Mouse (Mus musculus): ENCODE measurements at regions not wholly inside any gene's neighbourhood (a gene's known extent, or its start where the extent isn't known, plus 50 kb on each side); places are given as distances from the start of the nearest gene placed in this dataset.

DNA sequence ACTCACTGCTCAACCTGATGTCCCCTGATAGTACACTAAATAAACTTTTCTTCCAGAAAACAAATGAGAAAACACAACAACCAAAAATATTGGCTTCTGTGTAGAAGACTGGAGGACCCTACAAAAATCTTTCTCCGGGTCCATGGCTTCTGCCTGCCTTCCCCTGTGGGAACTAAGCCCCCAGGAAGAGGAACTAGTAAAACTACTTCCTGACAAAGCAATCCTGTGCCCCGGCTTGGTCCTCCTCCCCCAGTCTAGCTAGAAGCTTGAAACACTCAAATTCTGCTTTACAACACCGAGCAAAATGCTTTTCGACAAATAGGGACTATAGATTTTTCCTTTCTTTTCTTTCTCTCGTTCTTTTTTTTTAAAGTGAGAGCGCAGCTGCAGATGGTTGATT, 51.3 kb upstream of the Mki67 start:
- Histone ChIP-seq H3K4me1 (peaks cover 7% of the 10 kb centered on the region), H3K27me3 (no peaks in the 10 kb centered on the region), H3K9ac (no peak overlapping the region), H3K4me3 (no peak overlapping the region), H3K27ac (no peak overlapping the region), H3K9me3 (no peaks in the 10 kb centered on the region), H3K4me2 (no peak overlapping the region), H3K36me3 (no peaks in the 10 kb centered on the region)
- WGBS, result 46% methylated on average over 6 of the region's 6 CpGs
- ATAC-seq (ENCODE audit: insufficient number of reproducible peaks, low FRiP score, low TSS enrichment, low read depth), result no peak

DNA sequence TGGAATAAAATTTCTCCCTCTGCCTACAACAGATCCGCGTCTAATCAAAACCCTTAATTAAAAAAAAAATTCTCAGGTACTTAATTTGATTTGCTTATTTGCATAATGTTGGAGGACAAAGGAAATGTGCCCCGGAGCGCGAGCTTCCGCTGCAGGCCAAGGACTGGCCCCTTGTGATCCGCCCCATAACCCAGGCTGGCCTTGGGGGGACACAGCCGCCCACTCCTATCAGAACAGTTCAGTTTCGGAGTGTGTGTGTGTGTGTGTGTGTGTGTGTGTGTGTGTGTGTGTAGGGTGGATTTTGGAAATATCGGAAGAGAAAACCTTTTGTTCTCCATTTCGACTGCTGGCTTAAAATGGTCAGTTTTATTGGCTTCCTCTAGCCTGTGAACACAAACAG, 51.9 kb upstream of the Mki67 start:
- 84% methylated on average over 11 of the region's 11 CpGs for WGBS
- H3K9me3 ChIP-seq, result no peaks in the 10 kb centered on the region
- H3K4me3 ChIP-seq, result no peak overlapping the region
- H3K4me1 ChIP-seq, result peaks cover 7% of the 10 kb centered on the region
- H3K27me3 ChIP-seq, result no peaks in the 10 kb centered on the region
- H3K27ac ChIP-seq, result no peak overlapping the region
- H3K4me2 ChIP-seq, result no peak overlapping the region
- ATAC-seq (ENCODE audit: insufficient number of reproducible peaks, low FRiP score, low TSS enrichment, low read depth), result no peak
- H3K9ac ChIP-seq, result no peak overlapping the region
- H3K36me3 ChIP-seq, result no peaks in the 10 kb centered on the region

DNA sequence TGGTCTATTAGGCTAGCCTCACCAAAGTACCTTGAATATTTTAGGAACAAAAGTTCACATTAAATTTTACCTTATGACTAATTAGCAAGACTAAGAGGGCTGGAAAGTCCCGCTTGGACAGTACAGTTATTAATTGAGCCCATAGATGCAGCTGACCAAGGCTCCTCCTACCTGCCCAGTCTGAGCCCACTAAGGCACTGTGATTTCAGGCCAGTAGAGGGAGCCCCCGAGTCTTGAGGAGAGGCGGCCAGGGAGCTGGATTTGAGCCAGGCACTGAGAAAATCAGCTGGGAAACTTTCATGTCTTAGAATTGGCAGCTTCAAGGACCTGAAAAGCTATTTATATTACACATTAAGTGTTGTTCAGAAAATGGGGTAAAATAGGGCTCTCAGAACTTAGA, 52.4 kb upstream of the Mki67 start:
- H3K9me3 ChIP-seq, result no peaks in the 10 kb centered on the region
- 6% methylated on average over 3 of the region's 3 CpGs for WGBS
- no peak overlapping the region for H3K9ac ChIP-seq
- H3K36me3 ChIP-seq, result no peaks in the 10 kb centered on the region
- no peak for ATAC-seq (ENCODE audit: insufficient number of reproducible peaks, low FRiP score, low TSS enrichment, low read depth)
- H3K27me3 ChIP-seq, result no peaks in the 10 kb centered on the region
- H3K27ac ChIP-seq, result no peak overlapping the region
- no peak overlapping the region for H3K4me3 ChIP-seq
- H3K4me2 ChIP-seq, result no peak overlapping the region
- peaks cover 7% of the 10 kb centered on the region for H3K4me1 ChIP-seq

DNA sequence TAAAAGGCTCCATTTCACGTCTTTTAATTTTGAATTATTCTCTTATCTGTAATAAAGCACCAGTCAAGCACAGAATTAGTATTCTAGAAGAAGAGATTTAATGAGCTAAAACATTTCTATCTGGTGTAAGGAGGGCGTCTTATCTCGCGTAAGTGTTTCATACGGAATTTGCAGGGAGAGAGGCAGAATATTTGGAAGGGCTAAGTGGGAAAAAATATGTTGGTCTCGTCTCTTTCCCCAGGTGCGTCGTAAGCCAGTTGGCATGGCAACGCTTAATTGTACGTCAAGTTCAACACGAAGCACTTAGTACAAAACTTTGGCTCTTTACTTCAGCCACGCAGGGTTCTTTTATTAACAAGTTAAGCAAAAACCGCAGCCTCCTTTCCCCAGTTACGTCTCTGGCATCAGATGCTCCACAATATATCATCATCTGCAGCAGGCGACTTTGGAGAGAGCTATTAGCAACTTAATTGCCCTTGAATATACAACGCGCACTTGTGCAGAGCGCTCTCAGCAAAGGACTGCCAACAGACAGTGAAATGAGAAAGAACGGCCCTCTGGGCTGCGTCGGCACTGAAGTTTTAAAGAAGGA, 53.0 kb upstream of the Mki67 start:
- Histone ChIP-seq H3K4me3 (no peak overlapping the region), H3K9me3 (no peaks in the 10 kb centered on the region), H3K27me3 (no peaks in the 10 kb centered on the region), H3K36me3 (no peaks in the 10 kb centered on the region), H3K4me1 (peaks cover 7% of the 10 kb centered on the region), H3K9ac (no peak overlapping the region), H3K27ac (peak overlapping the region; percentile 8; the same call in 1 of the 2 replicates), H3K4me2 (0 out of 2 replicates have a peak overlapping the region, but pooled peaks have one; percentile 2)
- no peak for ATAC-seq (ENCODE audit: insufficient number of reproducible peaks, low FRiP score, low TSS enrichment, low read depth)
- WGBS, result 36% methylated on average over 21 of the region's 21 CpGs

DNA sequence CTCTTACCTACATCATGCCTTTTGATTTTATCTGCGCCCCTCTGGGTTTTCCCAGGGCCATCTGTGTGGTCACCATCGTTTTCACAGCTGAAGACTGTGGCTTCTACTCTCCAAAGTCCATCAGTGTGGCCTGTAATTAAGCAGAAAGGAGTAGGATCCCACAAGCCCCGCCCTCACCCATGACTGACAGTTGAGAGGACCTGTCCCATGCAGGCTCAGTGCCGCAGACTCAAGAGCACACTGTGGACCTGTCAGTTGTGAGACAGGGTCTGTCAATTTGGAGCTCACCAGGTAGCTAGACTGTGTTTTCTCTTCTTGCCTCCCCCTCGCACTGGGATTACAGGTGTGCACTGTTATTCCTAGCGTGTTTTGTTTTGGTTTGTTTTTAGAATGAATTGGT, 53.9 kb upstream of the Mki67 start:
- Histone ChIP-seq H3K4me3 (no peak overlapping the region), H3K9ac (no peak overlapping the region), H3K9me3 (no peaks in the 10 kb centered on the region), H3K4me2 (no peak overlapping the region), H3K4me1 (peaks cover 7% of the 10 kb centered on the region), H3K27ac (no peak overlapping the region), H3K36me3 (no peaks in the 10 kb centered on the region), H3K27me3 (no peaks in the 10 kb centered on the region)
- 71% methylated on average over 6 of the region's 6 CpGs for WGBS
- ATAC-seq (ENCODE audit: insufficient number of reproducible peaks, low FRiP score, low TSS enrichment, low read depth), result no peak

DNA sequence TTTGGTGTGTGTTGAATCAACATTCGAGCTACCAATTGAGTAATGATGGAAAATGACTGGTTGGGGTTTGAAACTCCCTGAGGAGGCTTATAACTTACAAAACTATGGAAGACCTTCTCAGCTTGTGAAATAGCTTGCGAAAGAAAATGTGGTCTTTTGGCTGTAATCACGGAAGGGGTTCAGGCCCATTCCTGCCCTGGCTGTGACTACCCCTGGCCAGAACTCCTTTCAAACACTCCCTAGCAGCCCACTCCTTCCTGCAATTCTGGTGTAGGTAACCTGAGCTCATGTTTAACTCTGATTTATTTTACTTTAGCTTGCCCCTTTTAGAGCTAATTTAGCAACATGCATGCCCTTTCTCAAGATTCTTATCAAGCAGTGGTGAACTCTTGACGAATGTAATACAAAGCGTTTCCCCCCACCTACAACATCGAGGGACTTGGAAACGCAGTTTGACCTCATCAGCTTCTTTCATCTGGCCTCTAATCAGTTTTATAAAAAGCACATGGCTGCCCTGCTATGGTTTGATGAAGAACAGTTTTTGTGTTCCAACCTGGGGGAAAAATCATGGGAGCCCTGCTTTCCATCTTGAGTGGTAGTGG, 59.8 kb upstream of the Mki67 start:
- no peak overlapping the region for H3K27ac ChIP-seq
- H3K27me3 ChIP-seq, result no peaks in the 10 kb centered on the region
- no peaks in the 10 kb centered on the region for H3K4me1 ChIP-seq
- no peak overlapping the region for H3K9ac ChIP-seq
- no peak overlapping the region for H3K4me3 ChIP-seq
- no peaks in the 10 kb centered on the region for H3K36me3 ChIP-seq
- no peak overlapping the region for H3K4me2 ChIP-seq
- H3K9me3 ChIP-seq, result no peaks in the 10 kb centered on the region
- WGBS, result 39% methylated on average over 7 of the region's 7 CpGs
- no peak for ATAC-seq (ENCODE audit: insufficient number of reproducible peaks, low FRiP score, low TSS enrichment, low read depth)

DNA sequence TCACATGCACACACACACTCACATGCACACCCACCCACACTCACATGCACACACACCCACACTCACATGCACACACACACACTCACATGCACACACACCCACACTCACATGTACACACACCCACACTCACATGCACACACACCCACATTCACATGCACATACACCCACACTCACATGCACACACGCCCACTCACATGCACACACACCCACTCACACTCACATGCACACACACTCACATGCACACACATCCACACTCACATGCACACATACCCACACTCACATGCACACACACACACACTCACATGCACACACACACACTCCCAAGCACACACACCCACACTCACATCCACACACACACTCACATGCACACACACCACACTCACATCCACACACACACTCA, 74.0 kb upstream of the Mki67 start:
- Histone ChIP-seq H3K27me3 (no peaks in the 10 kb centered on the region), H3K9me3 (no peaks in the 10 kb centered on the region), H3K4me1 (0 out of 2 replicates have a peak, but pooled peaks cover 3% of the 10 kb centered on the region), H3K4me3 (no peak overlapping the region), H3K9ac (no peak overlapping the region), H3K36me3 (no peaks in the 10 kb centered on the region), H3K4me2 (no peak overlapping the region), H3K27ac (no peak overlapping the region)
- WGBS, result 97% methylated on average over 1 of the region's 1 CpGs
- no peak for ATAC-seq (ENCODE audit: insufficient number of reproducible peaks, low FRiP score, low TSS enrichment, low read depth)

DNA sequence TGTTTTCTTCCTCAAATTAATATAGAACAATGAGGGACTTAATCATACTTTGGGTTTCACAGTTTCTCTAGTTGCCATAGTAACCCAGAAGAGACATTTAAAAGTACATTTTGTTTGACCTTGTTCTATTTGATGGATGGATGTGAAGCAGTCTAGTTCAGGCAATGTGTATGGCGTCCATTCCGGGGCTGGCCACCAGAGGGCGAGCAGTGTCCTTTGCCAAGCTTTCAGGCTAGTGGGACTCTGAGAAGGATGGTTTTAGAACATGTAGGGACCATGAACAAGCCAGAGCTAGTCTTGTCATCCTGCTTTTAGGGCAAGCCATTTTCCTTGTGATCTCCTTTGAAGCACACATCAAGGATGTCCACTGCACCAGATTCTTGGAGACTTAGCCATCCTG, 74.8 kb upstream of the Mki67 start:
- Histone ChIP-seq H3K9me3 (no peaks in the 10 kb centered on the region), H3K4me3 (no peak overlapping the region), H3K4me1 (0 out of 2 replicates have a peak, but pooled peaks cover 3% of the 10 kb centered on the region), H3K4me2 (no peak overlapping the region), H3K9ac (no peak overlapping the region), H3K36me3 (no peaks in the 10 kb centered on the region), H3K27ac (no peak overlapping the region), H3K27me3 (no peaks in the 10 kb centered on the region)
- WGBS, result 0% methylated on average over 3 of the region's 3 CpGs
- no peak for ATAC-seq (ENCODE audit: insufficient number of reproducible peaks, low FRiP score, low TSS enrichment, low read depth)

DNA sequence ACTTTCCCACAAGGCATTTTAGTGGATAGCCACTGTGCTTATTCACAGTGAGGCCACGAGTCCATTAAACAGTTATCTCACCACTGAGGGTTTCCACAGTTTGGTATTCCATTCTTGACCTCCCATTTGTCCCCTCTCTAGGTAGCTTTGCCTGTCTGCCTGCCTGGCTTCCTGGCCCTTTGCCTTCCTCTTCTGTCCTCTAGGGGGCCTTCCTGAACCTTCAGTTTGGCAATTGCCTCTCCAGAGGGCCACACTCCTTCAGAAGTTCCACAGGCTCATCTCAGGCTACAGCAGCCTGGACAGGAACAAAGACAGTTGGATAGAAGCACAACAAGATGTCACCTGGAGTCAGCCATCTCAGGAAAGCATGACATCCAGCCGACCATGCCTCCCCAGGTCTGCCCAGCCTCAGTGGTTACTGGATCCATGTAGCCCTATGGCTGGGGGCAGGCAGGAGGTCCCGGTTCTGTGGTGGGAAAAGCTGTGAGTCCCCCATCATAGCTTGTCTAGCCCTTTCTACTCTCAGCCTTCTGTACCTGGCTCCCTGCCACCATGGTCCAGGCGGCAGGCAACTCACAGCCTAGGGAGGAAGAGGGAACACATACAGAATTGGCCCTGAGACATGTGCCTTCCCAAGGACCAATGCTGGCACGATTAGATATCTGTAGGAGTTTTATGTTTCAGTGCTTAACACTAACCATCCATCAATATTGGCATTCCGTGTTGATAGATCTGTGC, 76.0 kb upstream of the Mki67 start:
- H3K27me3 ChIP-seq, result no peaks in the 10 kb centered on the region; the same call in 1 of the 2 replicates
- no peak overlapping the region for H3K9ac ChIP-seq
- H3K27ac ChIP-seq, result no peak overlapping the region
- no peaks in the 10 kb centered on the region for H3K9me3 ChIP-seq
- H3K4me3 ChIP-seq, result no peak overlapping the region
- H3K4me2 ChIP-seq, result no peak overlapping the region
- WGBS, result 55% methylated on average over 6 of the region's 6 CpGs
- H3K4me1 ChIP-seq, result 0 out of 2 replicates have a peak, but pooled peaks cover 3% of the 10 kb centered on the region
- H3K36me3 ChIP-seq, result no peaks in the 10 kb centered on the region
- ATAC-seq (ENCODE audit: insufficient number of reproducible peaks, low FRiP score, low TSS enrichment, low read depth), result peak; percentile 48; the same call in 1 of the 2 replicates

DNA sequence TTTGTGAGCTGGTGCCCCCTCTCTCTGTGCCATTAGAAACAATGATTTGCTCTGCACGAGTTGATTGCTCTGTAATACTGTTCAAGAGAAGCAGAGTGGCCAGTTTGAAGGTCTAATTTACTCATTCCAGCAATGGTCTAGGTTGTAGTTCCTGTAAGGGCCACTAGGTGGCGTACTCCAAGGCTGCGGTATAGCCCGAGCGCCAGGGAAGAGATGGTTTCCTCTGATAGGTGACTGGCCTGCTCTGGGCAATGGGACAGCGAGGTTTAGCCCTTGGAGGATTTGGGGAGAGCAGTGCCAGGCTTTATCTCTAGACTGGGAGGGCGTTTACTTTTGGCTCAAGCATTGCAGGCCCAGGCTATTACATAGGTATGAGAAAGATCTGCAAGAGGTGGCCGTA, 76.8 kb upstream of the Mki67 start:
- H3K36me3 ChIP-seq, result no peaks in the 10 kb centered on the region
- 0 out of 2 replicates have a peak, but pooled peaks cover 3% of the 10 kb centered on the region for H3K4me1 ChIP-seq
- H3K27ac ChIP-seq, result no peak overlapping the region
- no peak overlapping the region for H3K4me2 ChIP-seq
- WGBS, result 37% methylated on average over 8 of the region's 8 CpGs
- no peak overlapping the region for H3K9ac ChIP-seq
- no peak for ATAC-seq (ENCODE audit: insufficient number of reproducible peaks, low FRiP score, low TSS enrichment, low read depth)
- no peak overlapping the region for H3K4me3 ChIP-seq
- H3K9me3 ChIP-seq, result no peaks in the 10 kb centered on the region
- H3K27me3 ChIP-seq, result no peaks in the 10 kb centered on the region; the same call in 1 of the 2 replicates

DNA sequence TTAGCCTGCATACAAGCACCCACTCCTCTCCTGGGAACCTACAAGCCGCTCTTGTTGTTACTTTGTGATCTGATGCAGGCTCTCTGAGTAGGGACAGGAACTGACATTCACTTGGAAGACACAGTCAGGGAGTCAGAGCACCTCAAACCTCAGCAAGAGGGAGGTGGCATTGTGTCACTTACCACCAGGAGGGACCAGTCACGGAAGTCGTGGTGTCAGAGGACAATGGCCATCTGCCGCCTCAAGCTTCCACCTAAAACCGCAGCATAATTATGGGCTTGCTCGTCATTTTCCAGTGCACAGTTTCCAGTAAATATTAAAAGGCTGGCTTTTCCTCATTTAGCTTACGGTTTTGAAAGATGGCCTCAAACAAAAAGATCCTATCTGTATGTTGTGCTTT, 78.1 kb upstream of the Mki67 start:
- Histone ChIP-seq H3K27ac (no peak overlapping the region), H3K4me3 (no peak overlapping the region), H3K9ac (no peak overlapping the region), H3K4me2 (no peak overlapping the region), H3K36me3 (no peaks in the 10 kb centered on the region), H3K4me1 (0 out of 2 replicates have a peak, but pooled peaks cover 3% of the 10 kb centered on the region), H3K27me3 (no peaks in the 10 kb centered on the region; the same call in 1 of the 2 replicates), H3K9me3 (no peaks in the 10 kb centered on the region)
- 51% methylated on average over 7 of the region's 7 CpGs for WGBS
- no peak for ATAC-seq (ENCODE audit: insufficient number of reproducible peaks, low FRiP score, low TSS enrichment, low read depth)

DNA sequence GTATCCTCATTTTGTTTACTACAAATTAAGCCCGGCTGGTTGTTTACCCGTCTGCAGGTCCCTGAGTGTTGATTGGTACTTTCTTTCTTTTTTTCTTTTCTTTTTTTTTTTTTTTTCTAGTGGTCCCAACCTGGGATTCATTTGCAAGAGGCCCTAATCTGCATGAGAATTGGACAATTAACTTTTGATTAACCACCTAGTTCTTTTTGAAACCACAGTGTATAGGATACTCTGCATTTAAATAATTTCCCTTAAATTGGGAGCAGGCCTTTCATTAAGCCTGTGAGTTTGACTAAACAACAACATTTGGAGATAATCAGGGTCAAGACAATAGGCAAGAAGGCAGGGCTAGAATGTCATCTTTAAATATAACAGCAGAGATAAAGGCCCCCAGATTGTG, 78.5 kb upstream of the Mki67 start:
- no peaks in the 10 kb centered on the region for H3K9me3 ChIP-seq
- no peaks in the 10 kb centered on the region for H3K36me3 ChIP-seq
- WGBS, result 62% methylated on average over 2 of the region's 2 CpGs

More for the DNA sequence above, 78.5 kb upstream of the Mki67 start:
- Histone ChIP-seq H3K9ac (no peak overlapping the region), H3K4me1 (0 out of 2 replicates have a peak, but pooled peaks cover 3% of the 10 kb centered on the region), H3K27me3 (no peaks in the 10 kb centered on the region; the same call in 1 of the 2 replicates), H3K4me3 (no peak overlapping the region), H3K4me2 (no peak overlapping the region), H3K27ac (no peak overlapping the region)
- ATAC-seq (ENCODE audit: insufficient number of reproducible peaks, low FRiP score, low TSS enrichment, low read depth), result no peak
